Mouse (Mus musculus): ENCODE measurements around the gene Fto. TPM values are rescaled to one million over a fixed set of nuclear protein-coding genes. Genes with fewer than 3 reads are reported as not detected.

Fto gene
- total RNA-seq, 2 experiments from 2014 or later = 122 to 128 TPM

GRCm38 (mm10) chr8:91713677-91714312 is 400.5 kb downstream of the Fto start:
- intact Hi-C loops (cut with DNase I) = no loop called here
- DNase-seq (ENCODE audit: extremely low spot score in 1 of 2, low spot score in 2 of 2) = no peak

GRCm38 (mm10) chr8:91714733-91715132 is 401.4 kb downstream of the Fto start:
- DNase-seq (ENCODE audit: extremely low spot score in 1 of 2, low spot score in 2 of 2) = no peak
- intact Hi-C loops (cut with DNase I) = no loop called here

- intact Hi-C loops (cut with DNase I) = no loop called here
- no peak for DNase-seq (ENCODE audit: extremely low spot score in 1 of 2, low spot score in 2 of 2)
These were observed 402.2 kb downstream of the Fto start for GRCm38 (mm10) chr8:91715387-91716085.

Other genes with a start within 250 kb of the Fto start
- gene Rbl2, start 243.5 kb upstream of the Fto start, total RNA-seq (2021) = 10 to 100 TPM; 28.7 to 32.0 TPM
- 10 to 100 TPM; 68.3 to 69.0 TPM for gene Aktip, start 113.5 kb upstream of the Fto start, total RNA-seq (2021)
- gene Rpgrip1l, start 263 bp upstream of the Fto start, total RNA-seq (2021) = 10 to 100 TPM; 24.4 to 30.4 TPM

Data from left cerebral cortex, postnatal 10 days (tissue).